Mouse (Mus musculus): Measurements from ENCODE around the gene Qars. TPM values are rescaled to one million over a fixed set of nuclear protein-coding genes. Genes with fewer than 3 reads are reported as not detected.

Gene Qars
- polyA plus RNA-seq, 1 experiment from 2014 or later: 97.7 TPM

DNA sequence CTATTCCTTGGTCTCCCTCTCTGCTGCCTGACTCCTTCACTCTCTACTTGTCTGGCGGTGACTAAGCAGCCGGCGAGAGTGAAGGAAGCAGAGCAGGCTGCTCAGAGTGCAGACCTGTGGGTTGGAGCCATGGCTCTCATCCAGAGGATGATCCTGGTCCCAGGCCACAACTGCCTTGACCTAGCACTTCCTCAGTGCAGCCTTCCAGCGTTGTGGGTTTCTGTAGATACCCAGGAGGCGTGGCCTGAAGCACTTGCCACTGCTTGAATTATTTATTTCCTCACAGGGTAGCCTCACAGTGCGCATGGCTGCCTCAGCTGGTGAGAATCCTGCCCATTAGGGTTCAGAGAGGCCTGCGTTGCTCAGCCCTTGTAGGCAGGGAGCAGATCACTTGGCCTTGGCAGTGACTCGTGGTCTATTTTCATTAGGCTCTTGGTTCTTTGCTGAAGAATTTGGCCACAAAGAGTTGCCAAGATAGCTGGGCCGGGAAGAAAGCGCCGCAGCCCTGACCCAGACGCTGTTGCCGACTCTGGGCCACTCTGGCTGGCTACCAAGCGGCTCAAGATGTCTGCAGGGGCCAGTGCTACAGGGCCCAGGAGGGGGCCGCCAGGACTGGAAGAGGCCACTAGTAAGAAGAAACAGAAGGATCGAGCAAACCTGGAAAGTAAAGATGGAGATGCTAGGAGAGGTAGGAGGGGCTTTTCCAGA is 15.3 kb upstream of the Qars start:
- DNase-seq: peak; percentile 9
- no peak for ATAC-seq (ENCODE audit: insufficient read depth)
- peak overlapping the region; percentile 88 for H3K9ac ChIP-seq
- no peak overlapping the region for H3K27ac ChIP-seq (ENCODE audit: low read depth)
- no peaks in the 10 kb centered on the region for H3K27me3 ChIP-seq (ENCODE audit: insufficient read depth, low read length)
- peak overlapping the region; percentile 79 for H3K4me3 ChIP-seq (ENCODE audit: low read depth, low read length)
- peaks cover 84% of the 10 kb centered on the region for H3K36me3 ChIP-seq (ENCODE audit: insufficient read depth)
- TF ChIP-seq CTCF (IDR thresholded peaks at IDR 0.05; ENCODE audit: low read depth): no peak
- H3K9me3 ChIP-seq (ENCODE audit: low read depth, low read length): no peaks in the 10 kb centered on the region
- WGBS: 84% methylated on average over 16 of the region's 16 CpGs
- peaks cover 5% of the 10 kb centered on the region; the same call in 1 of the 2 replicates for H3K4me1 ChIP-seq (ENCODE audit: insufficient read depth)
- H3K4me2 ChIP-seq: peak overlapping the region; percentile 90

DNA sequence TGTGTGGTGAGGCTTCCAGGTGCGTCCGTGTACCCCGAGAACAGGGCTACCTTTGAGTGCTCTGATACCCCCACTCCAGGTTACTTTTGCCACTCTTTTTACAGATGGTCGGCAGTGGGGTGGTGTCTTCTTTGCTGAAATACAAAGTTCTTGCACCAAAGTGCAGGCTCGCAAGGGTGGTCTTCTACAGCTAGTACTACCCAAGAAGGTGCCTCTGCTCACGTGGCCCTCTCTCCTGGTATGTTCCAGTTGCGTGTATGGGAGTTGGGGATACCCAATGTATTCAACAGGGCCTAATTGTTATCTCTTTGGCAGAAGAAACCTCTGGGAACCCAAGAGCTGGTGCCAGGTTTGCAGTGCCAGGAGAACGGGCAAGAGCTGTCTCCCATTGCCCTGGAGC is 14.3 kb upstream of the Qars start:
- Histone ChIP-seq H3K27me3 (ENCODE audit: insufficient read depth, low read length) (no peaks in the 10 kb centered on the region), H3K27ac (ENCODE audit: low read depth) (no peak overlapping the region), H3K36me3 (ENCODE audit: insufficient read depth) (peaks cover 84% of the 10 kb centered on the region), H3K4me1 (ENCODE audit: insufficient read depth) (peaks cover 5% of the 10 kb centered on the region; the same call in 1 of the 2 replicates), H3K9me3 (ENCODE audit: low read depth, low read length) (no peaks in the 10 kb centered on the region), H3K4me3 (ENCODE audit: low read depth, low read length) (no peak overlapping the region), H3K9ac (no peak overlapping the region), H3K4me2 (no peak overlapping the region)
- ATAC-seq (ENCODE audit: insufficient read depth): no peak
- no peak for TF ChIP-seq CTCF (IDR thresholded peaks at IDR 0.05; ENCODE audit: low read depth)
- WGBS: 92% methylated on average over 8 of the region's 8 CpGs
- DNase-seq: no peak

DNA sequence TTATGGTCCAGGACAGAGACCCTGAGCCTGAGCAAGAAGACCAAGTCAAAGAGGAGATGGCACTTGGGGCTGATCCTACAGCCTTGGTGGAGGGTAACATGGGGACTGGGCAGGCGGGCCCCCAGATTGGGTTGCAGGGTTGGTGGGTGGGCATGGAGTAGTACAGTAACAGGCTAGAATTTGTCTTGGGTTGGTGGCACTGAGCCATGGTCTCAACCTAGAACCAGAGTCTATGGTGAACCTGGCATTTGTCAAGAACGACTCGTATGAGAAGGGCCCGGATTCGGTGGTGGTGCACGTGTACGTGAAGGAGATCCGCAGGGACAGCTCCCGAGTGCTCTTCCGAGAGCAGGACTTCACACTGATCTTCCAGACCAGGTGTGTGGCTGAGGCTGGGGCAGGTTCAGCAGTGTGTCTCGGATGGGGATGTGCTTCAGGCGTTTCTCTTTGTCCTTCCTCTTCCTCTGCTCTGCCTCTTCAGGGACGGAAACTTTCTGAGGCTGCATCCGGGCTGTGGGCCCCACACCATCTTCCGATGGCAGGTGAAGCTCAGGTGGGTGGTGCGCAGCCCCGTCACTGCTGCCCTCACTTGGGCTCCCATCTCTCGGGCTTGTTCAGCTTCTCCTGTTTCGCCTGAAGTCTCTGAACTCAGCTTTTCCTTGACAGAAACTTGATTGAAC is 13.2 kb upstream of the Qars start:
- 93% methylated on average over 19 of the region's 19 CpGs for WGBS
- Histone ChIP-seq H3K4me3 (ENCODE audit: low read depth, low read length) (no peak overlapping the region), H3K9ac (no peak overlapping the region), H3K27me3 (ENCODE audit: insufficient read depth, low read length) (no peaks in the 10 kb centered on the region), H3K4me2 (no peak overlapping the region), H3K9me3 (ENCODE audit: low read depth, low read length) (no peaks in the 10 kb centered on the region), H3K27ac (ENCODE audit: low read depth) (no peak overlapping the region), H3K4me1 (ENCODE audit: insufficient read depth) (peaks cover 5% of the 10 kb centered on the region; the same call in 1 of the 2 replicates), H3K36me3 (ENCODE audit: insufficient read depth) (peaks cover 84% of the 10 kb centered on the region)
- TF ChIP-seq CTCF (IDR thresholded peaks at IDR 0.05; ENCODE audit: low read depth): no peak
- ATAC-seq (ENCODE audit: insufficient read depth): no peak
- DNase-seq: no peak

DNA sequence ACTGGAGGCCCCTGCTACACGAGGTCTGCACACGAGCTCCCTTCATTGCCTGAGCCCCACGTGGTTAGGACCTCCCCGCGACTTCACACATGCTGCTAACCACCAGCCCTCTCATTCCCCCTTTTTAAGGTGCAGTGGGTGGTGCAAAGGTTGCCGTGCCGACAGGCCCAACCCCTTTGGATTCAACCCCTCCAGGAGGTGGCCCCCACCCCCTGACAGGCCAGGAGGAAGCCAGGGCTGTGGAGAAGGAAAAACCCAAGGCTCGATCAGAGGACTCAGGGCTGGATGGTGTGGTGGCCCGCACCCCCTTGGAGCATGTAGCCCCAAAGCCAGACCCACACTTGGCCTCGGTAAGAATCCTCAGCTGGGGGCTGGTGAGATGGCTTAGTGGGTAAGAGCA is 12.6 kb upstream of the Qars start:
- no peaks in the 10 kb centered on the region for H3K9me3 ChIP-seq (ENCODE audit: low read depth, low read length)
- no peak for DNase-seq
- no peak overlapping the region for H3K27ac ChIP-seq (ENCODE audit: low read depth)
- no peak for TF ChIP-seq CTCF (IDR thresholded peaks at IDR 0.05; ENCODE audit: low read depth)
- H3K4me1 ChIP-seq (ENCODE audit: insufficient read depth): peaks cover 5% of the 10 kb centered on the region; the same call in 1 of the 2 replicates
- WGBS: 82% methylated on average over 10 of the region's 10 CpGs
- H3K27me3 ChIP-seq (ENCODE audit: insufficient read depth, low read length): no peaks in the 10 kb centered on the region
- no peak overlapping the region for H3K4me3 ChIP-seq (ENCODE audit: low read depth, low read length)
- no peak for ATAC-seq (ENCODE audit: insufficient read depth)
- no peak overlapping the region for H3K4me2 ChIP-seq
- H3K36me3 ChIP-seq (ENCODE audit: insufficient read depth): peaks cover 84% of the 10 kb centered on the region
- no peak overlapping the region for H3K9ac ChIP-seq

DNA sequence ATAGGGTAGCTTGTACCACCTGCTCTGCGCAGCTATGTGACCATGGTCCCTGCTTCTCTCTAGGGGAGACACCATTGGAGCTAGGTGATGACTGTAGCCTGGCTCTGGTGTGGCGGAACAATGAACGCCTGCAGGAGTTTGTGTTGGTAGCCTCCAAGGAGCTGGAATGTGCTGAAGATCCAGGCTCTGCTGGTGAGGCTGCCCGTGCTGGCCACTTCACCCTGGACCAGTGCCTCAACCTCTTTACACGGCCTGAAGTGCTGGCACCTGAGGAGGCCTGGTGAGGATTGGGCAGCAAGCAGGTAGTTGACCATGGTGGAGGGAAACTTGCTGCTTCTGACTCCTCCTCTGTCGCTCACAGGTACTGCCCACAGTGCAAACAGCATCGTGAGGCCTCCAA is 8.3 kb upstream of the Qars start:
- no peak for TF ChIP-seq CTCF (IDR thresholded peaks at IDR 0.05; ENCODE audit: low read depth)

DNA sequence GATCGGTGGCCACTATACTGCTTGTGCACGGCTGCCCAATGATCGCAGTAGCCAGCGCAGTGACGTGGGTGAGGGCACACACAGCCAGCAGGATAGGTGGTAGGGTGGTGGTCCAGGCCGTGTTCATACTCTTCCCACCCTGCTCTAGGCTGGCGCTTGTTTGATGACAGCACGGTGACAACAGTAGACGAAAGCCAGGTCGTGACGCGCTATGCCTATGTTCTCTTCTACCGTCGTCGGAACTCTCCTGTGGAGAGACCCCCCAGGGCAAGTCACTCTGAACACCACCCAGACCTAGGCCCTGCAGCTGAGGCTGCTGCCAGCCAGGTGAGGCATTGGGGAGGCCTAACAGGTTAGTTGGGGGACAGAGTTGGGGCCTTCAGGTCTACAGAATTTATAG is 7.6 kb upstream of the Qars start:
- Histone ChIP-seq H3K36me3 (ENCODE audit: insufficient read depth) (peaks cover 87% of the 10 kb centered on the region), H3K27ac (ENCODE audit: low read depth) (no peak overlapping the region), H3K9ac (no peak overlapping the region), H3K9me3 (ENCODE audit: low read depth, low read length) (no peaks in the 10 kb centered on the region), H3K27me3 (ENCODE audit: insufficient read depth, low read length) (no peaks in the 10 kb centered on the region), H3K4me3 (ENCODE audit: low read depth, low read length) (no peak overlapping the region), H3K4me2 (no peak overlapping the region), H3K4me1 (ENCODE audit: insufficient read depth) (no peaks in the 10 kb centered on the region)
- ATAC-seq (ENCODE audit: insufficient read depth): no peak
- WGBS: 97% methylated on average over 15 of the region's 15 CpGs
- TF ChIP-seq CTCF (IDR thresholded peaks at IDR 0.05; ENCODE audit: low read depth): no peak
- DNase-seq: no peak

More for the DNA sequence above, 8.3 kb upstream of the Qars start:
- DNase-seq: no peak
- no peak overlapping the region for H3K4me2 ChIP-seq
- no peaks in the 10 kb centered on the region for H3K9me3 ChIP-seq (ENCODE audit: low read depth, low read length)
- no peak overlapping the region for H3K4me3 ChIP-seq (ENCODE audit: low read depth, low read length)
- H3K27ac ChIP-seq (ENCODE audit: low read depth): no peak overlapping the region
- H3K9ac ChIP-seq: no peak overlapping the region
- peaks cover 94% of the 10 kb centered on the region for H3K36me3 ChIP-seq (ENCODE audit: insufficient read depth)
- H3K4me1 ChIP-seq (ENCODE audit: insufficient read depth): no peaks in the 10 kb centered on the region
- no peaks in the 10 kb centered on the region for H3K27me3 ChIP-seq (ENCODE audit: insufficient read depth, low read length)
- WGBS: 94% methylated on average over 7 of the region's 7 CpGs
- no peak for ATAC-seq (ENCODE audit: insufficient read depth)

DNA sequence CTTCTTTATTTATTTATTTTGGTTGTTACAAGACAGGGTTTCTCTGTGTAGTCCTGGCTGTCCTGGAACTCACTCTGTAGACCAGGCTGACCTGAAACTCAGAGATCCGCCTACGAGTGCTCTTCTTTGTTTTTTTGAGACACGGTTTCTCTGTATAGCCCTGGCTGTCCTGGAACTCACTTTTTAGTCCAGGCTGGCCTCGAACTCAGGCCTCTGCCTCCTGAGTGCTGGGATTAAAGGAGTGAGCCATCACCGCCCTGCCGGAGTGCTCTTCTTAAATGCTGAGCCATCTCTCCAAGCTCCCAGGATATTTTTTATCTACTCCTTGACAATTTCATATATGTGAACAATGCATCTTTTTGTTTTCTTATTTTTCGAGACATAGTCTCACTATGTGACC is 605 bp upstream of the Qars start:
- Histone ChIP-seq H3K27me3 (ENCODE audit: insufficient read depth, low read length) (no peaks in the 10 kb centered on the region), H3K4me3 (ENCODE audit: low read depth, low read length) (peak overlapping the region; percentile 72), H3K9ac (peak overlapping the region; percentile 71; the same call in 1 of the 2 replicates), H3K27ac (ENCODE audit: low read depth) (peak overlapping the region; percentile 79; the same call in 1 of the 2 replicates), H3K36me3 (ENCODE audit: insufficient read depth) (peaks cover 46% of the 10 kb centered on the region), H3K4me1 (ENCODE audit: insufficient read depth) (0 out of 2 replicates have a peak, but pooled peaks cover 4% of the 10 kb centered on the region), H3K4me2 (peak overlapping the region; percentile 92), H3K9me3 (ENCODE audit: low read depth, low read length) (no peaks in the 10 kb centered on the region)
- 88% methylated on average over 7 of the region's 7 CpGs for WGBS
- no peak for DNase-seq
- ATAC-seq (ENCODE audit: insufficient read depth): no peak
- TF ChIP-seq CTCF (IDR thresholded peaks at IDR 0.05; ENCODE audit: low read depth): no peak

All from lung, embryonic 14.5 days (tissue).